Mouse (Mus musculus): ENCODE results near the gene Tas1r3. TPM values are rescaled to one million over a fixed set of nuclear protein-coding genes. Genes with fewer than 3 reads are reported as not detected.

Tas1r3 gene
- polyA plus RNA-seq, 1 experiment = 1.8 TPM

- peaks cover 23% of the 10 kb centered on the region for H3K36me3 ChIP-seq (ENCODE audit: control insufficient read depth, insufficient read depth, low read length)
- 94% methylated on average over 13 of the region's 13 CpGs for WGBS
- TF ChIP-seq POLR2A (IDR thresholded peaks at IDR 0.05; ENCODE audit: low read depth, low read length) = no peak
Measured at GRCm38 (mm10) chr4:155903246-155903645, 40.1 kb upstream of the Tas1r3 start.

DNA sequence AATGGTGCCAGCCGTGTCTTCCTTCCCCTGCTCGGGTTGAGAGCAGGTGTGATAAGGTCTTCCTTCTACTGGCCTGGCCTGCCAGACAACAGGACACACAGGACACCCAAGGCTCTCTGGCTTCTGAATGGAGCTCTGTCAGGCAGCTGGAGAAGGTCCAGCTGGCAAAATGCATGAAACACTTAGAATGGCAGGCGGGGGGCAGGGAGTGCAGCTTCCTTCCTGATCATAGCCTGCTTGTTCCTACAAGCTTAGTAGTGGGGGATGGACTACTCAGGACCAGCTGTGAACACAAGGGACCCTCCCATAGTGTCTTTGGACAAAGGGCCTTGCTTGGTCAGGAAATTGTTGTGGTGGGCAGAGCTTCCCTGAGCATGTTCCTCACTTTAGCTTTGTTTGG is 38.0 kb upstream of the Tas1r3 start:
- 30% methylated on average over 3 of the region's 3 CpGs for WGBS
- TF ChIP-seq CTCF (IDR thresholded peaks at IDR 0.05; ENCODE audit: extremely low read depth, insufficient read length, insufficient replicate concordance, low read depth, low read length) (no peak), POLR2A (IDR thresholded peaks at IDR 0.05; ENCODE audit: low read depth, low read length) (no peak)
- Histone ChIP-seq H3K36me3 (ENCODE audit: control insufficient read depth, insufficient read depth, low read length) (peaks cover 26% of the 10 kb centered on the region), H3K27me3 (ENCODE audit: control insufficient read depth, insufficient read depth, low read length) (no peaks in the 10 kb centered on the region), H3K27ac (ENCODE audit: insufficient read depth, low read depth, low read length) (no peak overlapping the region), H3K4me1 (ENCODE audit: control insufficient read depth, insufficient read depth, insufficient read length, low read length) (no peaks in the 10 kb centered on the region), H3K4me3 (ENCODE audit: low read depth, low read length) (no peak overlapping the region)

More at GRCm38 (mm10) chr4:155903246-155903645, 40.1 kb upstream of the Tas1r3 start:
- Histone ChIP-seq H3K4me3 (ENCODE audit: low read depth, low read length) (no peak overlapping the region), H3K4me1 (ENCODE audit: control insufficient read depth, insufficient read depth, insufficient read length, low read length) (no peaks in the 10 kb centered on the region), H3K27ac (ENCODE audit: insufficient read depth, low read depth, low read length) (no peak overlapping the region), H3K27me3 (ENCODE audit: control insufficient read depth, insufficient read depth, low read length) (no peaks in the 10 kb centered on the region)

GRCm38 (mm10) chr4:155899355-155899754 is 36.2 kb upstream of the Tas1r3 start:
- H3K27ac ChIP-seq (ENCODE audit: insufficient read depth, low read depth, low read length) = no peak overlapping the region
- no peak overlapping the region for H3K4me3 ChIP-seq (ENCODE audit: low read depth, low read length)
- TF ChIP-seq CTCF (IDR thresholded peaks at IDR 0.05; ENCODE audit: extremely low read depth, insufficient read length, insufficient replicate concordance, low read depth, low read length) = no peak
- no peak for TF ChIP-seq POLR2A (IDR thresholded peaks at IDR 0.05; ENCODE audit: low read depth, low read length)
- peaks cover 24% of the 10 kb centered on the region for H3K36me3 ChIP-seq (ENCODE audit: control insufficient read depth, insufficient read depth, low read length)
- no peaks in the 10 kb centered on the region for H3K27me3 ChIP-seq (ENCODE audit: control insufficient read depth, insufficient read depth, low read length)
- WGBS = 90% methylated on average over 7 of the region's 7 CpGs
- peaks cover under 1% of the 10 kb centered on the region; the same call in 1 of the 2 replicates for H3K4me1 ChIP-seq (ENCODE audit: control insufficient read depth, insufficient read depth, insufficient read length, low read length)

GRCm38 (mm10) chr4:155898318-155898717 is 35.2 kb upstream of the Tas1r3 start:
- H3K27me3 ChIP-seq (ENCODE audit: control insufficient read depth, insufficient read depth, low read length) = no peaks in the 10 kb centered on the region
- H3K36me3 ChIP-seq (ENCODE audit: control insufficient read depth, insufficient read depth, low read length) = peaks cover 20% of the 10 kb centered on the region
- no peak overlapping the region for H3K27ac ChIP-seq (ENCODE audit: insufficient read depth, low read depth, low read length)
- WGBS = 98% methylated on average over 2 of the region's 2 CpGs
- peaks cover 8% of the 10 kb centered on the region for H3K4me1 ChIP-seq (ENCODE audit: control insufficient read depth, insufficient read depth, insufficient read length, low read length)
- H3K4me3 ChIP-seq (ENCODE audit: low read depth, low read length) = no peak overlapping the region
- no peak for TF ChIP-seq POLR2A (IDR thresholded peaks at IDR 0.05; ENCODE audit: low read depth, low read length)
- no peak for TF ChIP-seq CTCF (IDR thresholded peaks at IDR 0.05; ENCODE audit: extremely low read depth, insufficient read length, insufficient replicate concordance, low read depth, low read length)

DNA sequence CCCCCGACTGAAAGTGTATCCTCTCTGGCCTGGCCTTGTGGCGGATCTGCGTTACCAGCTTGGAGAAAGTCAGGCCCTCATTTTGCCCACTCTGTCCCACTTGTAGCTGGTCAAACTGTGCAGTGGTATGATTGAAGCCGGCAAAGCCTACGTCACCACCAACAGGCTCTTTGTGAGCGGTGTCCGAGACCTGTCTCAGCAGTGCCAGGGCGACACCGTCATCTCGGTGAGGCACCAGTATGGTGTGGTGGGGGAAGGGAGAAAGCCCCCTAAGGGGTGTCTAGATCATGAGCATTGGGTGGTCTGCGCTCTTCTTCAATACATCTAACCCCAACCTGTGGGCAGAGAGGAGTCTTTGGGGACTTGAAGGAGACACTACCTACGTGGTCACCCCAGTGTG is 33.3 kb upstream of the Tas1r3 start:
- Histone ChIP-seq H3K4me1 (ENCODE audit: control insufficient read depth, insufficient read depth, insufficient read length, low read length) (peaks cover 16% of the 10 kb centered on the region), H3K4me3 (ENCODE audit: low read depth, low read length) (no peak overlapping the region), H3K27me3 (ENCODE audit: control insufficient read depth, insufficient read depth, low read length) (no peaks in the 10 kb centered on the region), H3K36me3 (ENCODE audit: control insufficient read depth, insufficient read depth, low read length) (peaks cover 9% of the 10 kb centered on the region), H3K27ac (ENCODE audit: insufficient read depth, low read depth, low read length) (no peak overlapping the region)
- 98% methylated on average over 12 of the region's 12 CpGs for WGBS
- TF ChIP-seq POLR2A (IDR thresholded peaks at IDR 0.05; ENCODE audit: low read depth, low read length) (no peak), CTCF (IDR thresholded peaks at IDR 0.05; ENCODE audit: extremely low read depth, insufficient read length, insufficient replicate concordance, low read depth, low read length) (no peak)

GRCm38 (mm10) chr4:155895826-155896225 is 32.7 kb upstream of the Tas1r3 start:
- Histone ChIP-seq H3K27ac (ENCODE audit: insufficient read depth, low read depth, low read length) (no peak overlapping the region), H3K36me3 (ENCODE audit: control insufficient read depth, insufficient read depth, low read length) (peaks cover 8% of the 10 kb centered on the region), H3K4me3 (ENCODE audit: low read depth, low read length) (no peak overlapping the region), H3K4me1 (ENCODE audit: control insufficient read depth, insufficient read depth, insufficient read length, low read length) (peaks cover 16% of the 10 kb centered on the region), H3K27me3 (ENCODE audit: control insufficient read depth, insufficient read depth, low read length) (no peaks in the 10 kb centered on the region)
- TF ChIP-seq CTCF (IDR thresholded peaks at IDR 0.05; ENCODE audit: extremely low read depth, insufficient read length, insufficient replicate concordance, low read depth, low read length) = no peak
- no peak for TF ChIP-seq POLR2A (IDR thresholded peaks at IDR 0.05; ENCODE audit: low read depth, low read length)
- 91% methylated on average over 4 of the region's 4 CpGs for WGBS

GRCm38 (mm10) chr4:155895216-155895615 is 32.1 kb upstream of the Tas1r3 start:
- WGBS = 62% methylated on average over 6 of the region's 6 CpGs
- Histone ChIP-seq H3K27me3 (ENCODE audit: control insufficient read depth, insufficient read depth, low read length) (no peaks in the 10 kb centered on the region), H3K4me3 (ENCODE audit: low read depth, low read length) (peak overlapping the region; percentile 15), H3K27ac (ENCODE audit: insufficient read depth, low read depth, low read length) (peak overlapping the region; percentile 64), H3K4me1 (ENCODE audit: control insufficient read depth, insufficient read depth, insufficient read length, low read length) (peaks cover 21% of the 10 kb centered on the region), H3K36me3 (ENCODE audit: control insufficient read depth, insufficient read depth, low read length) (peaks cover 8% of the 10 kb centered on the region)
- no peak for TF ChIP-seq POLR2A (IDR thresholded peaks at IDR 0.05; ENCODE audit: low read depth, low read length)
- no peak for TF ChIP-seq CTCF (IDR thresholded peaks at IDR 0.05; ENCODE audit: extremely low read depth, insufficient read length, insufficient replicate concordance, low read depth, low read length)
